Mouse (Mus musculus) retina, embryonic 14.5 days (tissue): Measurements from ENCODE around the gene Bbs12.

ENCODE experiments used
- DNase-seq: peaks from one replicate; pipeline ENCODE4 v3.0.0-alpha.2; 2015; ENCODE audit warnings: low spot score

Gene Bbs12

GRCm38 (mm10) chr3:37326627-37327026 is 14.3 kb downstream of the Bbs12 start:
- no peak for DNase-seq

- no peak for DNase-seq
These were observed 16.1 kb downstream of the Bbs12 start for GRCm38 (mm10) chr3:37328489-37328888.

DNA sequence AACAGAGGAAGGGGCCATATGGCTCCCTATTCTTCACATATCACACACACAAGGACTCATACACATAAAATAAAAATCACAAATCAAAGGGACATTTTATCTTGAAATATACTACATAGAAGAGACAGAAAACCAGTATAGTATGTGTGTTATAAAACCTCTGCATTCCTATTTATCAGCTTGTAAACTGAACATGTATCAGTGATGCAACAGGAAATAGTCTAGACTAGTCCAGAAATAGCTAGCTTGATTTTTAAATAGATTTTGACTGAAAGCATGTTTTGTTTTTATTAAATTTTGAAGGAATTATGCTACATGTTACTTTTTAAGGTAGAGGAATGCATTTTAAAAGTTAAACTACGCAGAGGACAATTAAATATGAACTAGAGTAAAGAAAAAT is 17.6 kb downstream of the Bbs12 start:
- no peak for DNase-seq

- no peak for DNase-seq
These were observed 19.7 kb downstream of the Bbs12 start for GRCm38 (mm10) chr3:37331999-37332449.

GRCm38 (mm10) chr3:37334053-37334452 is 21.7 kb downstream of the Bbs12 start:
- DNase-seq = no peak

DNA sequence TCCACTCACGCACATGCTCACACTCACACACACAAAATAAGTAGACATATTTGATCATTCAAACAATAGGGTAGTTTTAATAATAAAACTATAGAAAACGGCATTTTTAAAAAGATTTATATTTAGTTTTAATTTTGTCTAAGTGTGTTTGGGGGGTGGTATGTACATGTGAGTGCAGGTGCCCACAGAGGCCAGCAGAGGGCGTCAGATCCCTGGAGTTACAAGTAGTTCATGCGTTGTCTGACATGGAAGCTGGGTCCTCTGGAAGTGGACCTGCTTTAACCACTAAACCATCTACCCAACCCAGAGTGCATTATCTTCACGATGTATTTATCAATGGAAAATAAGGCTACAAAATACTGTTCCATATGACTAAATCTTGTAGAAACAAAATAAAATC is 28.8 kb downstream of the Bbs12 start:
- peak; percentile 10 for DNase-seq

GRCm38 (mm10) chr3:37342811-37343210 is 30.5 kb downstream of the Bbs12 start:
- DNase-seq = no peak

GRCm38 (mm10) chr3:37347671-37348070 is 35.3 kb downstream of the Bbs12 start:
- DNase-seq = no peak

DNA sequence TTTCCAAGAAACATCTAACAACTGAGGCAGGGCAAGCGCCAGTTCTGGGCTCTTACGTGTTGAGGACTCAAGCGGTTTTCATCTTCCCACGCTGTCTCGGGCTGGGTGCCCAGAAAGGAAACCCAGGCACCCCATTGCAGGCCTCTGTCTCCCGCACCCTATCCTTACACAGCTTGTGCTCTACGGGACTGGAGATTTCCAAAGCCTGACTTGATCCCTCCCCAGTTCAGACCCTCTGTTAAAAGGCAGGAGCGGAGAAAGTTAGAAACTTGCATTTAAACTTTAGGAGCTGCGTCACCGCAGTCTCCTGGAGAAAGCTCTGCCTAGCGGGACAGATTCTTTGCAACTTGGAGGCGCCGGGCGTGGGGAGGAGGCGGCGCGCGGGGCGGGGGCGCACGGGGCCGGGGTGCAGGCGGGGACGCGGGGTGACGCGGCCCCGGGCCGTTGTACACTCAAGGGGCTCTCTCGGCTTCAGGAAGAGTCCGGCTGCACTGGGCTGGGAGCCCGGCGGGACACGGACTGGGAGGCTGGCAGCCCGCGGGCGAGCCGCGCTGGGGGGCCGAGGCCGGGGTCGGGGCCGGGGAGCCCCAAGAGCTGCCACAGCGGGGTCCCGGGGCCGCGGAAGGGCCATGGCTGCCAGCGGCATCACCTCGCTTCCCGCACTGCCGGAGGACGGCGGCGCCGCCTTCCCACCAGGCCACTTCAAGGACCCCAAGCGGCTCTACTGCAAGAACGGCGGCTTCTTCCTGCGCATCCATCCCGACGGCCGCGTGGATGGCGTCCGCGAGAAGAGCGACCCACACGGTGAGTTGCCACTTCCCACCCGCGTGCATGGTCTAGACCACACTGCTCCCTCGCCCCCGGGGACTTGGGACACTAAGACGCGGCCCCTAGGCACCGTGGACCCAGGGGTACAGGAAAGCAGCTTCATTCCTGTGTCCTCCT is 36.1 kb downstream of the Bbs12 start, which contains the start of gene Fgf2:
TSS of gene Fgf2 (plus strand) at position 126 of the 945 bp plus-strand sequence.
- peak; percentile 45 for DNase-seq

DNA sequence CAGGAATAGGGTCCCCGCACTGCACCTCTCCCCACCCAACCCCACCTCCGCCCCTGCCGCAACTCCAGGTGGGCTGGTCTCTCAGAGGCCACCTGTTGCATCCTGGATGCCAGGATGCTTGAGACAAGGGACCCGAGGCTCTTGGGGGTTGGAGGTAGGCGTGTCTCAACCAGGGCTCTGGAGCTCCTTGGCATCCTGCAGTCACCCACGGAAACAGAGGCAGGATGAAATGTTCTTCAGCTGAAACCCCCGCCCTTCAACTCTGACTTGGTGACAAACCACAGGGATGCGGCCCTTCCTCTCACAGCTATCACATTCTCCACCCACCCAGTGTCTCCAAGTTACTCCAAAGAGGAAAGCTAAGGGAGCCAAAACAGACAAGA is 36.8 kb downstream of the Bbs12 start:
- no peak for DNase-seq

DNA sequence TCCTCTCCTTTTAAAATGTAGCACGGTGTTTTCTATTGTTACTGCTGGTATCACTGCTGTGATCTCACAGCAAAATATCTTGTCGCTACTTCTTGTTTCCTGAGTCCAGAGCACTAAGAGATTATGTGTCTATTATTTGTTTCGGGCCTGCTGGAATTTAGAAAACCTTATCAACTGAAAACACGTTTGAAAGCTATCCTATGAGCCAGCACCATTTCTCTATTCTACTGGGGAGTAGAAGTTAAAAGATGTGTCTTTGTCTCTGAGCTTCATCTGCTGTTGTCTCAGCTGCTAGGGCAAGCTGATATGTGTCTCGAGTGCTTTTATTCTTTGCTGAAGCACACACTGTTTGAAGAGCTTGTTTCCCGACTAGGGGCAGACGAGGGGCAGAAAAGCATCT is 38.0 kb downstream of the Bbs12 start:
- DNase-seq = no peak

DNA sequence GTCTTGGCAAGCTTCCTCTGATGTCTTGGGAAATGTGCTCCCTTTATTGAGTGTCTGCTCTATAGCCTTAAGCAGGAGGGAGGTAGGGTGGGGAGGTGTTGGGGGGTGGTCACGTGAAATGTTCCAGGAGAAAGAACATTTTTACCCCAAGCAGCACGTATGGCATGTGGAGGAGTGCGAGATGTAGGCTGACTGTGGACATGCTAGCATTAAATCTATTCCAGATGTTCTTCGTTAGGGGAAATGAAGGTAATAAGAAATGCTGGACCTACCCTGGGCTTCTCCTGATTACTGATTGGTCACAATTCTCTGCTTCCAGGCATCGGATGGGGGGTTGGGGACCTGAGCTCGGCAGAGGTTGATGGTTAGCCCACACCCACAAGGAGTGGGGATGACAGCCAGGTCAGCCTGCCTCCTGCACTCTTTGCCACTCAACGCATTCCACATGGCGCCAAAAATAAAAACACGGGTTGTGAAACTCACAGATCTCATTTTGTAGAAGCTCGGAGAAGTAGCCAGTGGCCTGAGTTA is 41.7 kb downstream of the Bbs12 start:
- DNase-seq = no peak

GRCm38 (mm10) chr3:37354737-37355136 is 42.4 kb downstream of the Bbs12 start:
- DNase-seq = no peak

DNA sequence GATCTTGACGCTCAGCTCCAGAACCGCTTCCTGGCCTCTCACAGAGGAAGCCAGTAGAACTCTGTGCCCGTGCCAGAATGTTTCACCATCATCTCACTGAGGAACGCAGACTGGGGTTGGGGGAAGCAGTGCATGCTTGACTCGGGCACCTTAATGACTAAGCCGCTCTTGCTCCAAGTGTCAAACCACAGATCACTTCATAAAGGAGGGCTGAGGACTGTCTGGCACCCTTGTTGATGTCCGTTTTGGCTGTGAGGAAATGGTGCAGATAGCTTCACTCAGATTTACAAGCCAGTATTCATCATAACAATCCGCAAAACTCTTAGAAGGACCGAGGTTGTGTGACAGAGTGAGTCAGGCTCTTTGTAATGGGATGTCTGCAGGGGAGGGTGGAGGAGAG is 48.4 kb downstream of the Bbs12 start:
- DNase-seq = no peak

DNA sequence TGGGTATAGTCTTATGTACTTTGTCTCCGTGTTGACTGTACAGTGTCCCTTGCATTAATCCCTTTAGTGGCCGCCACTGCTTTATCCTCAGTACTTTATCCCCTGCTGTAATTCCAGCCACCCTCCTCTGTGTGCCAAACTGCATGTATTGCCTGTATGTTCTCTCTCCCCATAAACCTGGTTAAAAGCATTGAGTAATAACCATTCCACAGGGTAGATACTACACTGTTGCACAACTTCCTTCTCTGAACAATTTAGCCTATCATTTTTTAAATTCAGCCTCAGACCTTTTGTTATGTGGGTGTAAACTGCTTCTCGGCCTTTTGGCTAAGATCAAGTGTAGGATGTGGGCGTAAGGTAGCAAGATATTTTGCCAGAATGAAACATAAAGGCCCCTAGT is 52.8 kb downstream of the Bbs12 start:
- no peak for DNase-seq

DNA sequence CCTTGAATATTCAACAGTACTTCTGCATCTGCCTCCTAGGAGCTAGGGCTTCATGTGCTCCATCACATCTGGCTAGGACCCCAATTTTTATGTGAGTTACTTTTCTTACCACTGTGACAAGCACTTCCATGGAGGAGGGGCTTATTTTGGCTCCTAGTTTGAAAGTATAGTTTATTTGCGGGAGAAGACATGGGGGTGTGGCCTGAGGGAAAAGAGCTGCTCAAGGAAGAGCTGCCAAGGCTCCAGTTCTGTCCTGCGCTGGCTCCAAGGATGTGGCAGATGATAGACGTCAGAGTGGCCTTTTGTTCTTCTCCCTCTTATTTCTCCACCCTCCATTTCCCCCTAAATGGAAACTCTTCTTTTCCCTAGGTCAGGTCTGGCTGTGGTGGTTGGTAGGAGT is 53.6 kb downstream of the Bbs12 start:
- DNase-seq = no peak

- DNase-seq = no peak
These were observed 54.2 kb downstream of the Bbs12 start for GRCm38 (mm10) chr3:37366381-37367053.

DNA sequence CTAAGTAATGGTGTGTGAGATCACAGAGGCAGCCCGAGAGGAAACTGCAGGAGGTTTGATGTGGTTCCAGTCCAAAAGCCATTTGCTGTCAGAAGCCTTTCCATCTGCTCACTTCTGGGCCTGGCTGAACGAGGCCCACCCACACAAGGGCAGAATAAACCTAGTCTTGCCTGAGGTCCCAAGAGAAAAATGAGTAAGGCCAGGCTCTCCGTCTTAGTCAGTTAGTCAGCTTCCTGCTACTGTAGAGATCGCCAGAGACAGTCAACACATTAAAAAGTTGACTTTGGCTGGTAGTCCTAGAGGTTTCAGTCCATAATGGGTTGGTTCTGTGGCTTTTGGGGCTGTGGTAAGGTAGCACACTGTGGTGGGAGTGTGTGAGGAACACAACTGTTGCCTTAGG is 58.1 kb downstream of the Bbs12 start:
- DNase-seq = no peak
